Comparison of ENCODE assay signal across 19 mouse cellular contexts in genomic region chr4:63374331-63374730, GRCm38 (mm10). TPM values are rescaled to one million over a fixed set of nuclear protein-coding genes. Genes with fewer than 3 reads are reported as not detected.
DNase-seq lines count a peak whose midpoint lies in the region; ATAC-seq and TF ChIP-seq lines count a peak whose summit lies in the region.
"Had no signal": no experiment of that assay in that cellular context is flagged by ENCODE, and none has a peak within 500 bp of the region (broad histone marks: within the 10 kb centered on the region; RNA-seq: fewer than 3 reads in every experiment).

No protein-coding gene starts in this region.

- no peaks in the 10 kb centered on the region for H3K4me1 ChIP-seq in stomach, embryonic 14.5 days (ENCODE audit: control insufficient read depth, insufficient read depth, low read length)
- no peaks in the 10 kb centered on the region for H3K4me1 ChIP-seq in stomach, postnatal 0 days (replicated peaks; ENCODE audit: control insufficient read depth, insufficient read depth)
- peaks cover 43% of the 10 kb centered on the region for H3K4me1 ChIP-seq in liver, embryonic 16.5 days (ENCODE audit: control insufficient read depth, low read depth, low read length)
- H3K4me1 ChIP-seq: embryonic facial prominence, embryonic 13.5 days; limb, embryonic 15.5 days; neural tube, embryonic 13.5 days had no signal

- H3K9me3 ChIP-seq in stomach, embryonic 14.5 days (ENCODE audit: control insufficient read depth, low read depth, low read length): no peaks in the 10 kb centered on the region
- no peaks in the 10 kb centered on the region for H3K9me3 ChIP-seq in stomach, postnatal 0 days (ENCODE audit: control insufficient read depth, low read length)
- no peaks in the 10 kb centered on the region for H3K9me3 ChIP-seq in liver, embryonic 16.5 days (replicated peaks; ENCODE audit: control insufficient read depth, low read length)
- H3K9me3 ChIP-seq: embryonic facial prominence, embryonic 13.5 days; limb, embryonic 15.5 days; neural tube, embryonic 13.5 days had no signal

- H3K36me3 ChIP-seq in stomach, embryonic 14.5 days (ENCODE audit: control insufficient read depth, insufficient read depth, low read length): peaks cover 46% of the 10 kb centered on the region; the same call in 1 of the 2 replicates
- H3K36me3 ChIP-seq in stomach, postnatal 0 days (ENCODE audit: control insufficient read depth, insufficient read depth, low read length): peaks cover 6% of the 10 kb centered on the region; the same call in 1 of the 2 replicates
- peaks cover 9% of the 10 kb centered on the region; the same call in 1 of the 2 replicates for H3K36me3 ChIP-seq in liver, embryonic 16.5 days (ENCODE audit: control insufficient read depth, insufficient read depth)

- ATAC-seq in stomach, embryonic 14.5 days (ENCODE audit: insufficient number of reproducible peaks, insufficient read depth, low FRiP score, low read depth): peak; percentile 36; the same call in 1 of the 2 replicates
- ATAC-seq in stomach, postnatal 0 days (ENCODE audit: low FRiP score, low TSS enrichment): no peak
- ATAC-seq in erythroid progenitor cell, adult 5-6 weeks (replicated peaks; ENCODE audit: low FRiP score, poor library complexity, severe bottlenecking): peak; percentile 88
- peak; percentile 90 for ATAC-seq in liver, embryonic 16.5 days (ENCODE audit: low read depth)
- ATAC-seq: Patski had no signal

- no peak for TF ChIP-seq EP300 in stomach, postnatal 0 days (optimal IDR thresholded peaks at IDR 0.05)

- H3K27me3 ChIP-seq in stomach, embryonic 14.5 days (ENCODE audit: control insufficient read depth, insufficient read depth, low read length): no peaks in the 10 kb centered on the region
- H3K27me3 ChIP-seq in stomach, postnatal 0 days (ENCODE audit: control insufficient read depth, insufficient read depth, low read length): no peaks in the 10 kb centered on the region
- no peaks in the 10 kb centered on the region for H3K27me3 ChIP-seq in liver, embryonic 16.5 days (ENCODE audit: control insufficient read depth, insufficient read depth, low read depth, low read length)
- H3K27me3 ChIP-seq: CH12.LX; embryonic facial prominence, embryonic 13.5 days; limb, embryonic 15.5 days; neural tube, embryonic 13.5 days; Patski had no signal

- H3K27ac ChIP-seq in stomach, embryonic 14.5 days (ENCODE audit: low read length): no peak overlapping the region
- H3K27ac ChIP-seq in stomach, postnatal 0 days (replicated peaks): no peak overlapping the region
- H3K27ac ChIP-seq in liver, embryonic 16.5 days (ENCODE audit: low read length): peak overlapping the region; percentile 97
- H3K27ac ChIP-seq: embryonic facial prominence, embryonic 13.5 days; kidney, postnatal 0 days; limb, embryonic 15.5 days; neural tube, embryonic 13.5 days had no signal

- H3K4me3 ChIP-seq in stomach, embryonic 14.5 days (ENCODE audit: low read depth, low read length): no peak overlapping the region
- no peak overlapping the region for H3K4me3 ChIP-seq in stomach, postnatal 0 days (ENCODE audit: low read depth, low read length)
- peak overlapping the region; percentile 15 for H3K4me3 ChIP-seq in liver, embryonic 16.5 days (ENCODE audit: low read depth, low read length)
- H3K4me3 ChIP-seq: embryonic facial prominence, embryonic 13.5 days; limb, embryonic 15.5 days; neural tube, embryonic 13.5 days had no signal

- H3K4me2 ChIP-seq in stomach, embryonic 14.5 days (replicated peaks; ENCODE audit: low read depth, low read length): no peak overlapping the region
- no peak overlapping the region for H3K4me2 ChIP-seq in stomach, postnatal 0 days (replicated peaks; ENCODE audit: low read depth)
- peak overlapping the region; percentile 56 for H3K4me2 ChIP-seq in liver, embryonic 16.5 days (ENCODE audit: low read depth, low read length)
- H3K4me2 ChIP-seq: embryonic facial prominence, embryonic 13.5 days; limb, embryonic 15.5 days; neural tube, embryonic 13.5 days had no signal

- no peak overlapping the region for H3K9ac ChIP-seq in stomach, embryonic 14.5 days (replicated peaks; ENCODE audit: low read depth, low read length)
- no peak overlapping the region for H3K9ac ChIP-seq in stomach, postnatal 0 days (ENCODE audit: low read length)
- peak overlapping the region; percentile 58 for H3K9ac ChIP-seq in liver, embryonic 16.5 days (ENCODE audit: low read depth, low read length)
- H3K9ac ChIP-seq: embryonic facial prominence, embryonic 13.5 days; forebrain, postnatal 0 days; limb, embryonic 15.5 days; neural tube, embryonic 13.5 days had no signal

- TF ChIP-seq CTCF in stomach, postnatal 0 days (IDR thresholded peaks at IDR 0.05; ENCODE audit: low read depth): no peak

- no peak for DNase-seq in stomach, postnatal 0 days (ENCODE audit: low spot score)
- no peak for DNase-seq in right cerebral cortex, postnatal 4 days
- DNase-seq in urinary bladder, adult 2 months (ENCODE audit: low spot score): no peak
- no peak for DNase-seq in adrenal gland, postnatal 4 days (ENCODE audit: low spot score in 2 of 2)
- DNase-seq: forebrain, postnatal 0 days; gastrocnemius, postnatal 14 days had no signal

- WGBS in stomach, embryonic 14.5 days: 77% methylated on average over 12 of the region's 12 CpGs
- WGBS in stomach, postnatal 0 days: 61% methylated on average over 12 of the region's 12 CpGs
- 22% methylated on average over 12 of the region's 12 CpGs for WGBS in liver, embryonic 16.5 days (ENCODE audit: insufficient replicate concordance)

RNA-seq across cellular contexts. Expression of gene Orm2, which starts 12.1 kb away (rescaled TPM):
- not detected in 2 replicates for polyA plus RNA-seq in stomach, embryonic 14.5 days (2014; fragmentation: Nextera tagmentation; extraction: Ambion mirVana)
- polyA plus RNA-seq in stomach, postnatal 0 days (2015; fragmentation: Nextera tagmentation; extraction: Ambion mirVana): not detected in 2 replicates
- total RNA-seq in erythroid progenitor cell, adult 5-6 weeks (2015; ENCODE audit: low replicate concordance): not detected in 2 replicates
- not detected in 2 replicates for total RNA-seq in erythroid progenitor cell, adult 5-6 weeks (2017; ENCODE audit: low replicate concordance)
- polyA plus RNA-seq in liver, embryonic 16.5 days (2015; fragmentation: Nextera tagmentation; extraction: Ambion mirVana): not detected in 2 replicates
- 0.16 and 0.36 TPM in 2 replicates for polyA plus RNA-seq in urinary bladder, adult 2 months (2012; rRNA removed)
- total RNA-seq in adrenal gland, postnatal 4 days (2021): under 1 TPM in 1 of 2 experiments, not detected in 1; 0.59 TPM
- total RNA-seq: CH12.LX; forebrain, postnatal 0 days; gastrocnemius, postnatal 14 days; left cerebral cortex, postnatal 10 days had no signal
- polyA plus RNA-seq: embryonic facial prominence, embryonic 13.5 days; forebrain, postnatal 0 days; heart, embryonic 14.5 days; hindbrain, embryonic 16.5 days; kidney, postnatal 0 days; neural tube, embryonic 13.5 days had no signal

RNA-seq across cellular contexts. Expression of gene Orm3, which starts 18.4 kb away (rescaled TPM):
- polyA plus RNA-seq in stomach, embryonic 14.5 days (2014; fragmentation: Nextera tagmentation; extraction: Ambion mirVana): not detected in 2 replicates
- polyA plus RNA-seq in stomach, postnatal 0 days (2015; fragmentation: Nextera tagmentation; extraction: Ambion mirVana): not detected in 2 replicates
- not detected in 2 replicates for total RNA-seq in erythroid progenitor cell, adult 5-6 weeks (2015; ENCODE audit: low replicate concordance)
- not detected in 2 replicates for total RNA-seq in erythroid progenitor cell, adult 5-6 weeks (2017; ENCODE audit: low replicate concordance)
- not detected in 2 replicates for polyA plus RNA-seq in liver, embryonic 16.5 days (2015; fragmentation: Nextera tagmentation; extraction: Ambion mirVana)
- polyA plus RNA-seq in urinary bladder, adult 2 months (2012; rRNA removed): 0.32 and 0.39 TPM in 2 replicates
- 1 to 10 TPM; 1.5 to 2.1 TPM for total RNA-seq in adrenal gland, postnatal 4 days (2021)
- total RNA-seq: CH12.LX; forebrain, postnatal 0 days; gastrocnemius, postnatal 14 days; left cerebral cortex, postnatal 10 days had no signal
- polyA plus RNA-seq: embryonic facial prominence, embryonic 13.5 days; forebrain, postnatal 0 days; heart, embryonic 14.5 days; hindbrain, embryonic 16.5 days; kidney, postnatal 0 days; limb, embryonic 15.5 days; neural tube, embryonic 13.5 days; thymus, postnatal 0 days had no signal

RNA-seq across cellular contexts. Expression of gene Akna, which starts 28.8 kb away (rescaled TPM):
- 6.9 and 7.0 TPM in 2 replicates for polyA plus RNA-seq in stomach, embryonic 14.5 days (2014; fragmentation: Nextera tagmentation; extraction: Ambion mirVana)
- 2.0 and 2.2 TPM in 2 replicates for polyA plus RNA-seq in stomach, postnatal 0 days (2015; fragmentation: Nextera tagmentation; extraction: Ambion mirVana)
- 18.7 and 26.4 TPM in 2 replicates for total RNA-seq in erythroid progenitor cell, adult 5-6 weeks (2015; ENCODE audit: low replicate concordance)
- 12.0 and 13.1 TPM in 2 replicates for total RNA-seq in erythroid progenitor cell, adult 5-6 weeks (2017; ENCODE audit: low replicate concordance)
- polyA plus RNA-seq in liver, embryonic 16.5 days (2015; fragmentation: Nextera tagmentation; extraction: Ambion mirVana): 5.1 and 6.1 TPM in 2 replicates
- 1.8 and 3.5 TPM in 2 replicates for polyA plus RNA-seq in urinary bladder, adult 2 months (2012; rRNA removed)
- total RNA-seq in adrenal gland, postnatal 4 days (2021): 1 to 10 TPM; 7.8 to 9.1 TPM

RNA-seq across cellular contexts. Expression of gene Orm1, which starts 30.0 kb away (rescaled TPM):
- not detected in 2 replicates for polyA plus RNA-seq in stomach, embryonic 14.5 days (2014; fragmentation: Nextera tagmentation; extraction: Ambion mirVana)
- 16.3 and 17.4 TPM in 2 replicates for polyA plus RNA-seq in stomach, postnatal 0 days (2015; fragmentation: Nextera tagmentation; extraction: Ambion mirVana)
- total RNA-seq in erythroid progenitor cell, adult 5-6 weeks (2015; ENCODE audit: low replicate concordance): 16.6 and 43.6 TPM in 2 replicates
- total RNA-seq in erythroid progenitor cell, adult 5-6 weeks (2017; ENCODE audit: low replicate concordance): 5.5 and 23.5 TPM in 2 replicates
- polyA plus RNA-seq in liver, embryonic 16.5 days (2015; fragmentation: Nextera tagmentation; extraction: Ambion mirVana): 1.0 and 1.1 TPM in 2 replicates
- 7.2 and 12.5 TPM in 2 replicates for polyA plus RNA-seq in urinary bladder, adult 2 months (2012; rRNA removed)
- 1 to 10 TPM; 1.2 to 1.6 TPM for total RNA-seq in adrenal gland, postnatal 4 days (2021)
- total RNA-seq: CH12.LX; forebrain, postnatal 0 days; gastrocnemius, postnatal 14 days; left cerebral cortex, postnatal 10 days had no signal
- polyA plus RNA-seq: embryonic facial prominence, embryonic 13.5 days; forebrain, postnatal 0 days; heart, embryonic 14.5 days; hindbrain, embryonic 16.5 days; kidney, postnatal 0 days; neural tube, embryonic 13.5 days had no signal
